Mouse (Mus musculus): ENCODE results near the gene Cdipt. TPM values are rescaled to one million over a fixed set of nuclear protein-coding genes. Genes with fewer than 3 reads are reported as not detected.

The Cdipt gene
- total RNA-seq, 2 experiments from 2014 or later = 73.8 to 82.0 TPM

DNA sequence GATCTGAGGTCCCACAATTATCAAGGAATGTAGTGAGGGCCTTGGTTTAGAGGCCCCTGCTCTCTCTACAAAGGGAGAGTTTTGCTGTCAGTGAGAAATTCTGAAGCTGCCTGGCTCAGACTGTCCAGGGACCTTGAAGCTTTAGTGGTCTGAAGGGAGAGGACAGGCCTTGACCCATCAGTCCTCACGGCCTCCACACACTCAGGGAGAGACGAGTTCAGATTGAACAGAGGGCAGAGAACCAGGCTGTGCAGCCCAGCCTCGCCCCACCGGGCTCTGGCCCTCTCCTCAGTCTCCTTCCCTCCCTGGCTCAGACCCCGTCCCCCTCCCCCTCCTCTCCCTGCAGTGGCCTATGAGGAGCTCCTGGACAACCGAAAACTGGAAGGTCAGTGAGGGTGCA lies 8.4 kb upstream of the Cdipt start:
- no peak for DNase-seq
- intact Hi-C loops (cut with DNase I) = no loop called here

DNA sequence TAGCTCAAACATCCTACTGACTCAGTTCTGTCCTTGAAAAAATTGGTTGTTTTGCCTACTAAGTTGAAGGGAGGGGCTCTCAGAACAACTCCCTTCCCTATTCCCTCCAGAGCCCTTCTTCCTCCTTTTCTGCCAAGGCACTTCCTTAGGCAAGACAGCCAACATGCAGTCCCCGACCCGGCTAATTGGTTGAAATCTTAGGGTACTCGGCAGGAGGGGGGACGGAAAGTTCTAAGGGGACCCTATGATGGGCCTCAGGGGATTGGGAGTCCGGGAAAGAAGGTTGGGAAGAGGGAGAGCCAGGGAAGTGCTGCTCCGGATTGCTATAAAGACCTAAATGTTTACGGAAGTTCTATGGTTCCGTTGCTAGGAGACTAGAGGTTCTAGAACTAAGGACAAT lies 221 bp upstream of the Cdipt start:
- intact Hi-C loops (cut with DNase I) = loop anchor here (2.0 kb wide), 2 partner anchors 25 to 41 kb away; partner anchors contain the start of genes Pagr1a, Pagr1b and Sez6l2
- no peak for DNase-seq

DNA sequence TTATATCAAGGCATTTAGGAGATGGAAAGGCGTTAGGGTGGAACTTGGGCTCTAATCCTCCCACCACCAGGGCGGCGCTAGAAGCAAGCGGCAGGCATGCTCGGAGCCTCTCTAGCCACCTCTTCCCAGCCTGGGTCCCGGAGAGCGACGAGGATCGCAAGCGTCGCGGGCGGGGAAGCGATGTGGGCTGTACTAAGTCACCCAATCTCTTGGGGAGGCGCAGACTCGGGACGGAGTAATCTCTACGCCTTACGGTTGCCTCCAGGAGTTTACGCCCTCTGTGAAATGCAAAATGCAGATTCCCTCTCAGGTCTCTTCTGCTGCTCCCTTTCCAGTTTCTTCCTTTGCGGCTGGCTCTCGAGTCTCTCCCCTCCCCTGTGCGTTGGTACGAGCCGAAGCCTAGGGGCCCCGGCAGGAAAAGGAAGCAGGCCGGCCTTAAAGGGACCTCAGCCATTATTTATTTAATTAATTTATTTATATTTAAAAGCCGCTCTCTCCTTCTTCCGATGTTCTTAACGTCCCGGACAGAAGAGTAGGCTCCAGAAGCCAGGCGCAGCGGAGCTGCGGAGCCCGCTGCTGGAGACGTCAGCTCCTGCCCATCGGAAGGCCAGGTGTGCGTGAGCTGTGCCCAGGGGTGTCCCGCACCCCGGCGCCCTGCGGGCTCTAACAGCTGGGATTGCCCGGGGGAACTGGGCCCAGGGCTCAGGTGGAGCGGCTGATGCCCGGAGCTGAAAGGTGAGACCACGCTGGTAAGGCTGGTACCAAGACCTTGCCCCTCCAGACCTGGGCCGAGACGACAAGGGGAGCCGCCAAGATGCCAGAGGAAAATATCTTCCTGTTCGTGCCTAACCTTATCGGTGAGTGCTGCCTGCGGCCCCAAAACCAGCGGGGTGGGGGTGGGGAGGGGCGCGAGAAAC lies 494 bp downstream of the Cdipt start, which contains the start of gene Cdiptos:
Gene Cdiptos (minus strand): TSS at position 149 of the 917 bp plus-strand sequence.
- intact Hi-C loops (cut with DNase I) = loop anchor here (2.0 kb wide), 2 partner anchors 25 to 41 kb away; partner anchors contain the start of genes Pagr1a, Pagr1b and Sez6l2
- peak; percentile 97 to 99 for DNase-seq

DNA sequence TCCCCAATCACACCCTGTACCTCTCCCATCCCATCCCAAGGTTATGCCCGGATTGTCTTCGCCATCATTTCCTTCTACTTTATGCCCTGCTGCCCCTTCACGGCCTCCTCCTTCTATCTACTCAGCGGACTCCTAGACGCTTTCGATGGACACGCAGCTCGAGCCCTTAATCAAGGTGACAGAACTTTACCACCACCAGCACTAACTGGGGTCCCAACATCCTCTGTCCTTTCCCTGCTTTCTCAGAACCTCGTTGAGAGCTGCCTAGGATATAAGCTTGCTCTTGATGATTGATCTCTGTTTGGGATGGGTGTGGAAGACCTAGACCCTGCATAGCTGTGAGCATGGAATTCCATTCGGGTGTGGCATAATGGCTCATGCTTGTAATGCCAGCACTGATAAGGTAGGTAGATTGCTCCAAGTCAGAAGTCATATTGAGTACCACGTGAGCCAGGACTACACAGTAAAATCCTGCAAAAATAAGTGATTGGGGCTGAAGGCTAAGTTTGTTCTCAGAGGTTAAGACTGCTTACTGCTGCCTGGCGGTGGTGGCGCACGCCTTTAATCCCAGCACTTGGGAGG lies 1.3 kb downstream of the Cdipt start:
- peak in 1 of 2 experiments; percentile 13 for DNase-seq
- intact Hi-C loops (cut with DNase I) = no loop called here

DNA sequence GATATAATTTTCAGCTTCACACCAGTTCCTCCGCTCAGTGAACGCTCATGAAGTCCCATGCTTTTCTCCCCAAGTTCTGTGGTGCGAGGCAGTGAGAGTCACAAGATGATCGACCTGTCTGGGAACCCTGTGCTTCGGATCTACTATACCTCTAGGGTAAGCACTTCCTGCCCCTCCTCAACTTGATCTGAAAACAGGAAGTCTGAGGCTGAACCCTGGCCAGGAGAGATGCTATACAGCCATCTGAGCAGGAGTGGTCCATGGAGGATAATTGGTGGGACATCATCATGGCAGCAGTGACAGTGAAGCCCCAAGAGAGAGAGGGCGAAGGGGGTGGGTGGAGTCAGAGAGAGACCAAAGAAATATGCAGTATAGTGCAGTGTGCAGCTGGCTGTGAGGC lies 3.1 kb downstream of the Cdipt start:
- intact Hi-C loops (cut with DNase I) = no loop called here

DNA sequence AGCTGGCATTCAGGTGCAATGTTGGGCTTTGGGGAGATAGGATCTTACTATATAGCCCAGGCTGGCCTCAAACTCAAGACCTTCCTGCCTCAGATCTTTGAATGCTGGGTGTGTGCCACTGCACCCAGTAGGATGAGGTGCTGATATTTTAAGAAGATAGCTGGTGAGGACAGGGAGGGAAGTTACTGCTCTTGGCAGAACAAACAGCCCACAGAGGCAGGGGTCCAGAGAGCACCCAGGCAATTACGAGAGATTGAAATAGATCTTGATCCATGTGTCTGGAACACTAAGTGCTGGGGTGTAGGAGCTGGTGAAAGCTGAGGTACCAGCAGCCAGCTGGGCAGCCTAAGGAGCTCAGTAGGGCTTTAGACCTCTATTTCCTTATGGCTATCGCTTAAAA lies 5.9 kb downstream of the Cdipt start:
- intact Hi-C loops (cut with DNase I) = no loop called here
- no peak for DNase-seq

More for the DNA sequence above, 3.1 kb downstream of the Cdipt start:
- no peak for DNase-seq

DNA sequence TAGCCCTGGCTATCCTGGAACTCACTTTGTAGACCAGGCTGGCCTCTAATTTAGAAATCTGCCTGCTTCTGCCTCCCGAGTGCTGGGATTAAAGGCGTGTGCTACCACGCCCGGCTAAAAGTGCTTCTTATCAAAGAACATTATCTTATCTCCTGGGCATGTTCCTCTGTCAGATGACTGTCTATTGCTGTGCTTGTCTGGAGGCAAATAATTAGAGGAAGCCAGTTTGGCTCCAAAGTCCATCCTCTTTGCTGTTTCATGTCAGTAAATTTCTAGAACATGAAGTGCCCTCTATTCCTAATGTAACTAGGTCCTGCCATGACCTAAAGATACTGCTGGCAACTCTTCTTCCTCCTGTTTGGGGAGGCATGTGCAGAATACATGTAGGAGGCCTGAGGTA lies 6.3 kb downstream of the Cdipt start:
- intact Hi-C loops (cut with DNase I) = no loop called here
- no peak for DNase-seq

DNA sequence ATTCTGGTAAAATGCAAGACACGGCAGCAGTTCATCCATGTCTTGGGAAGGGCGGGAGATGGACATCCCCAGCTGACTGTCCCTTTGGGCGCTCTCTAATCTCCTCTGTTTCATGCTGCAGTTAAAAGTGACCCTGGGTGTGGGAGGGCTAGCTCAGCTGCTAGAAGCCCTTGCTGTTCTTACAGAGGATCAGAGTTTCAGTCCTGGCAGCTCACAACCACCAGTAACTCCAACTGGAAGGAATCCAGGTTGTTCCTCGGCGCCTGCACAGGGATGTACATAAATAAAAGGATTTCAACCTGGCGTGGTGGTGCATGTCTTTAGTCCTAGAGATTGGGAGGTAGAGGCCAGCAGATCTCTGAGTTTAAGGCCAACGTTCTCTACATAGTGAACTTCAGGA lies 7.4 kb downstream of the Cdipt start:
- intact Hi-C loops (cut with DNase I) = no loop called here
- DNase-seq = no peak

DNA sequence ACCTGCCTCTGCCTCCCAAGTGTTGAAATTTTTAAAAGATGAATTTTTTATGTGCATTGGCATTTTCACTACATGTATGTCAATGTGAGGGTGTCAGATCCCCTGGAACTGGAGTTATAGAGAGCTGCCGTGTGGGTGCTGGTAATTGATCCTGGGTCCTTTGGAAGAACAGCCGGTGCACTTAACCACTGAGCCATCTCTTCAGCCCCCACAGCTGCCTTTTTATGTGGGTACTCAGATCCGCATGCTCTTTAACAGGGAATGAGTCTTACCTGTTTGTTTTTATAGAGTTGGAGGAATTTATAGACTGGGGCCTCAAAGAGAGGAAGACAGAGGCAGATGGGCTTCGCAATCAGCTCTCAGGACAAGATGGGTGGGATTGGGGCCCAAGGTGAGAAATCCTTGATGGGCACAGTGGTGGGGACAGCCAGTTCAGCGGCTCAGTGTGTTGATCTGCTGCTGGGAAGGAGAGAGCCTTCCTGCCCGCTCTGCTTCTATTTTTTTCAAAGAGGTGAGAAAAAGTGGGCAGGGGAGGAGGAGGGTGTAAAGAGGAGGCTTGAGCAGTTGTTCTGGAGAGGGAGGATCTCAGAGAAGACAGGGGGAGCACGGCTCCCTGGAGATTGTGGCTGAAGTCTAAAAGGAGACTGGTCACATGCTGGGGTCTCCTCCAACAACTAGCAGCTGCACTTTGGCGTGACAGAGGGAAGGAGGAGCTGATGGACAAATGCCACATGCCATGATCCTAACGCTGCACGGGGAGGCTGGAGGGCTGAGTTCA lies 9.1 kb downstream of the Cdipt start:
- intact Hi-C loops (cut with DNase I) = no loop called here

DNA sequence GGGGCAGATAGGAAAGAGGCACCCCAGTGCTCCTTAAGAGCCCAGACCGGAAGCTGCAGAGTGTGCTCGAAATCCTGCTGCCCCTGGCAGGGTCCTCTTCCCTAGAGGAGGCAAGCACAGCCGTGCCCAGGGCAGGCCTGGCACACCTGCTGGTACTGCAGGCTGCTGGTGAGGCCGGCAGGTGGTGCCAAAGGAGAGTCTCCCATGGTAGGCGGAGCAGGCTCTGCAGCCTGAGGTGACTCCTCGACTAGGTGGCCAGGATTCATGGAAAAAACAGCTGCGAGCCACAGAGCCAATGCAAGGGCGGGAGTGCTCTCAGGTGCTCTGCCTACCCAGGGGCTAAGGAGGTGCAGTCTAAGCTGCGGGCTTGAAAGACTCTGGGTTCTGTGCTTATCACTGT lies 10.6 kb downstream of the Cdipt start:
- intact Hi-C loops (cut with DNase I) = loop anchor here (2.0 kb wide), 1 partner anchor 118 kb away; no protein-coding TSS in a partner anchor
- DNase-seq = peak; percentile 62 to 68

More for the DNA sequence above, 9.1 kb downstream of the Cdipt start:
- DNase-seq = no peak

DNA sequence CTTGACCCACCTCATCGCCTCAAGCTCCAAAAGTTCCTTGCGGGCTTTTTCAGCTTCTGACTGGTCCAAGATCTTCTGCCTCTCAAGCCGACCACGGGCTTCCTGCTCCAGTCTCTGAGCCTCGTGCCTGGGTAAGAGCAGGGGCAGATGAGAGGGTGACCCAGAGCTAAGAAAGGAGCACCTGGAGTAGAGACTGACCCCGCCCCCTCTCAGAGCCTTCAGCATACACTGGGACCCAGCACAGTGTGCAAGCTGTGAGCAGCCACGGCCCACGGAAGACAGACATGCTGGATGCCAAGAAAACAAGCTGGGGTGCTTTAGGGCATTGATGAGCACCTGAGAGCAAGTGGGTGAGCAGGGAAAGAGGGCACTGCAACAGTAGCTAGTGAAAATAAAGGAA lies 13.1 kb downstream of the Cdipt start:
- intact Hi-C loops (cut with DNase I) = no loop called here
- no peak for DNase-seq

DNA sequence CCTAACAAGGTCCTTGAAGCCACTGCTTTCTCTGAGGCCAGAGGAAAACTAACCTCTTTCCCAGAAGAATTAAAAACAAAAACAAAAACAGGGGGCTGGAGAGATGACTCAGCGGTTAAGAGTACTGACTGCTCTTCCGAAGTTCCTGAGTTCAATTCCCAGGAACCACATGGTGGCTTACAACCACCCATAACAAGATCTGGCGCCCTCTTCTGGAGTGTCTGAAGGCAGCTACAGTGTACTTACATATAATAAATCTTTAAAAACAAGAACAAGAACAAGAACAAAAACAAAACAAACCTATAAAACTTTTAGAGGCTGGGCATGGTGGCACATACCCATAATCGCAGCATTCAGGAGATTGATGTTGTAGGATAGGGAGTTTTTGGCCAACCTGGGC lies 20.7 kb downstream of the Cdipt start:
- intact Hi-C loops (cut with DNase I) = no loop called here

DNA sequence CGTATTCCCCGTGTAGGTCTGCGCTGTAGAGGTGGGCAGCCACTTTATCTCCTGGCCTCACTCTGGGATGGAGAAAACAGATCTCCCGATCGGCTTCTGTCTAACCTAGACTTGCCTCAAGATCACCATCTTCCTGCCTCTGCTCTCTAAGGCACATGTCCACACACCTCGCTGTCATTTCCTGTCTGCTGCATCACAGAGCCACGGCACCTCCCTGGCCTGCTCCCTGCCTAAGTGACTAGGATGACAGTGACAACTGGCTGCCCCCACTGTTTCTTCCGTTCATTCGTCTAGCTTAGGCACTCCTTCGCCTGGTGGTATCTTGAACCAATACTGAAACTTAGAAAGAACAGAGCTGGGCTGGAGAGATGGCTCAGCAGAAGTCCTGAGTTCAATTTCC lies 23.9 kb downstream of the Cdipt start:
- no peak for DNase-seq
- intact Hi-C loops (cut with DNase I) = no loop called here

More for the DNA sequence above, 20.7 kb downstream of the Cdipt start:
- no peak for DNase-seq

DNA sequence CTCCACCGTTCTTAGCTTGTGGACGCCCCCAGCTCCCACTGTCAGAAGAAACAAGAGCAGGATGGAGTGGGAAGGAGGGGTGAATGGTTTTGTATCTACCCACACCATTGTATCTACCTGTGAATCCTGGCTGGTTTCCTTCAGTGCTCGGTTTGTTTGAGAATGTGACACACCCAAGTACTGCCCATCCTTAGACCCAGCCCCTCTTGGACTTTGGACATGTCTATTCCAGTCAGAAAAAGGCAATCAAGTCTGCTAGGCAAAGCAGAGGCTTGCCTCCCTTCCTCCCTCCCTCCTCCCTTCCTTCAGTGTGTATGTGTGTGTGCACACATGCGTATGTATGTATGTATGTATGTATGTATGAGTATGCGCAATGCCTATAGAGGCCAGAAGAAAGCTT lies 27.9 kb downstream of the Cdipt start:
- intact Hi-C loops (cut with DNase I) = no loop called here
- no peak for DNase-seq

DNA sequence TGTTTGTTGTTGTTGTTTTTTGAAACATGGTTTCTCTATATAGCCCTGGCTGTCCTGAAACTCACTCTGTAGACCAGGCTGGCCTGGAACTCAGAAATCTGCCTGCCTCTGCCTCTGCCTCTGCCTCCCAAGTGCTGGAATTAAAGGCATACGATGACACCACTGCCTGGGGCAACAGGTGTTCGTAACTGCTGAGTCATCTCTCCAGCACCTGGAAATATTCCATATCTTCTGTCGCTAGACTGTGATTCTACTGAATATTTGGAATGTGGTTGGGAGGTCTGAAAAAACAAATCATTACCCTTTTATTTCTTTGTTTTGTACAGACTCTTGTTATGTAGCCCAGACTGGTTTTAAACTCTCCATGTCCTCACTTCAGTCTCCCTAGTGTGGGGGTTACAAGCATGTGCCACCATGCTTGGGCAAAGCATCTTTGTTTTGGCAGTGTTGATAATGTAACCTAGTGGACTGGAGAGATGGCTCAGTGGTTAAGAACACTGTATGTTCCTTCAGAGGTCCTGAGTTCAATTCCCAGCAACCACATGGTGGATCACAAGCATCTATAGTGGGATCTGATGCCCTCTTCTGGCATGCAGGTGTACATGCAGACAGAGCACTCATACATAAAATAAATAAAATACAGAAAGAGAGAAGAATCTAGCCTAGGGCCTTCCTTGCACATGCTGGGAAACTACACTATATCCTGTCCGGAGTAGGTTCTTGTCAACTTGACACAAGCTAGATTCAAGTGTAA lies 28.6 kb downstream of the Cdipt start:
- intact Hi-C loops (cut with DNase I) = no loop called here
- no peak for DNase-seq

DNA sequence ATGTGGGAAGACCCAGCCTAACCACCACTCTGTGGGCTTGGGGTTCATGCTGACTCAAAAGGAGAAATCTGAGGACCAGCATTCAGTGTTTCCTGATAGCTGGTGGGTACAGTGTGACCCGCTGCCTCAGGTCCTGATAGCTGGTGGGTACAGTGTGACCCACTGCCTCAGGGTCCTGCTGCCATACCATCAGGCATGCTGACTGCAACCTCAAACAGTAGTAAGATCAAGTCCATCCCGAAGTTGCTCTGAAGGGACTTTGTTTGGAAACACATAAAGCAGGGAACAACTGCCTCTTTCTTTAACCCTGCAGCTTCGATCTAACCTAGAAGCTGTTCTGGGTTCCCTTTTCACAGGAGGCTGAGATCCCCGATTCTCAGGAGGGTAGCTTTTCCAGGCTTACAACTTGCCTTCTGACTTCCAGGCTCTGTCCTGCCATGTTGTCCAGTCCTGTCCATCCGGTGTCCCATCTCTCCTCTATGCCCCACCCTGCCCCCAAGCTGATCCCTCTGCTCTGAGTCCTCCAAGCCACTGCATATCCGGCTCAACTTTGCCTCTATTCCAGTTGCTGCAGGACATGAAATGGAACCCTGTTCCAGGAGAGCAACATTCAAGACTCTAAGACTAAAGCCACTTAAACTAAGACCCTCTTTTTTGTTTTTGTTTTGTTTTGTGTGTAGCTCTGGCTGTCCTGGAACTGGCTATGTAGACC lies 31.8 kb downstream of the Cdipt start:
- intact Hi-C loops (cut with DNase I) = no loop called here

DNA sequence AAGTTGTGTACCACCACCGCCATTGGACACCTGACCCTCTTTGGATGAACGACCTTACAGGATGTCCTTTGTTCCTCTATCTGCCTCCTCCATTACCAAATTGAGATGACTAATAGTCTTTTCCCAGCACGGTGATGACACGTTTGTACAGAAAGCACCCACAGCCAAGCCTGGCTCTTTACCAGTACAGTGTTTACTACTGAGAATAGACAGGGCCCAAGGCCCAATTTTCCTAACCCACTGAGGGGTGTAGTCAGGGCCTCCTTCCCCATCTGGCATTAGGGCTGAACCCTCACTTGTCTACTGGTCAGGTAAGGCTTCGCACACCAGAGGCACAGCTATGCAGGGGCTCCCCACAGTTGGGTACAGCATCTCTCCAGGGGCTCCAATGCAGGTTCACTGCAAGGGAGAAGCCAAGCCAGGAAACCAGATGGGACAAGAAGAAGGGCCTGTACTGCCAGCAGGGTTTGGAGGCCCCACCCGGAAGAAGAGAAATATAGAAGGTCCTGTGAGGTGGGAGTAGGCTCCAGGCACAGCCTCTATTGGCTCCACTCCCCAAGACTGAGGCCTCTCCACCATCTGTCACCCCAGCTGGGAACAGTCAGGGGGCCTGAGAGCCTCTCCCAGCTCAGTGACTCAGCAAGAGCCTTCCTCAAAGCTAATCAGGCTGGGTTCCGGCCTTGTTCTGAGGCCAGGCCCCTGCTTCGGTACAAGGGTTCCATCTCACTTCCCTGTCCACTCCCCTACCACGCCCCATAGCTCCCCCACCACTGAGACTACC lies 32.7 kb downstream of the Cdipt start:
- intact Hi-C loops (cut with DNase I) = no loop called here
- DNase-seq = peak; percentile 86

More for the DNA sequence above, 31.8 kb downstream of the Cdipt start:
- DNase-seq = no peak

DNA sequence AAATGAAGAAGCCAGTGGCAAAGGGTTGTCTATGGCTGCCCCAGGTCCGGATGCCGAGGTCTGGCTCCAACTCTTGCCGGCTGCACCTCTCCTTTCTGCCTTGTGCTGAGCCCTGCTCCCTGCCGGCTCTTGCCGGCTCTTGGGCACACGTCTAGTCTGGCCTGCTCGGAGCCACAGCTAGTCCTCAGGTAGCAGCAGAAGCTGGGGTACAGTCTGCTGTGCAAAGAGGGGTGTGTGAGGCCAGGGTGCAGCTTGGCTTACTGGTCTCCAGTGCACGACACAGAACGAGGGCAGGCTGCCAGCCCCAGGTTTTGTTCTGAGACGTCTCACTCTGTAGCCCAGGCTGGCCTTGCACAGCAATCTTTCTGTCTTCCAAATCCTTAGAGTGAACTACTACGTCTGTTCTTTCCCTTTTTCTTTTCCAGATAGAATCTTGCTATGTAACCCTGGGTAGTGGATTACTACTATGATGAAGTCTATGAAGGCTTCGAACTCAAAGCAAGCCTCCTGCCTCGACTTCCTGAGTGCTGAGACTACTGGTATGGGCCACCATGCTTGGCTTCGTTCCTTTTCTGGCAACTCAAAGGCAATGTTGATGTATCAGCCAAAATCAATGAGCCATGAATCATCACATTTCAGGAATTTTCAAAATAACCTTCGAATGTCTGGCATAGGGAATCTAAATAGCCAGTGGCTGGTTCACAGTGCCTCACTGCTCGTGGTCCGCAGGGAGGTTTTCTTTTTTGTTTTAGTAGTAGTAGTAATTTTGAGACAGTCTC lies 33.8 kb downstream of the Cdipt start:
- no peak for DNase-seq
- intact Hi-C loops (cut with DNase I) = no loop called here

Data from heart, postnatal 10 days (tissue).